Mouse (Mus musculus): ENCODE measurements around the gene Cryba4.

Gene Cryba4

DNA sequence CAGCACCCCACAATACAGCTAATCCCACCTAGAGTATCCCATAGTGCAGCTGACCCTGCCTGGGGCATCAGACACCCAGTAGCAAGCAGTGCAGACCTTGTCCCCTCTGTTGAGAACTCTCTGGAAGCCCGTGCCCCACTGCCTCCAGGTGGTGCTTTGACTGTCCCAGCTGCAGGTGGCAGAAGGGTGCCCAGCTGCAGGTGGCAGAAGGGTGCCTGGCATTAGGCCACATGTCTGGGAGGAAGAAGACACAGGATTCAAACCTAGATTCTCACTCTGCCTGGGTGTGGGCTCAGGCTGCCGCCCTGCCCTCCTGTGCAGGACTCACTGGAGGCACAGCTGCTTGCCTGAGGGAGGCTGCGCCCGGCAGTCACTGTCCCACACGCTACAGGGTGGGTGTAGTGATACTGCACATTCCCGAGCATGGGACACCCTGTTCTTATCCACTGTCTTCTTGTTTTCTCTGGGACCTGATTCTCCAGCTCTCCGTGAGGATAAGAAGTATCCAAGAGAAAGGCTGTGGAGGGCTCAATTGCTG is 33.3 kb upstream of the Cryba4 start:
- no peak for DNase-seq

DNA sequence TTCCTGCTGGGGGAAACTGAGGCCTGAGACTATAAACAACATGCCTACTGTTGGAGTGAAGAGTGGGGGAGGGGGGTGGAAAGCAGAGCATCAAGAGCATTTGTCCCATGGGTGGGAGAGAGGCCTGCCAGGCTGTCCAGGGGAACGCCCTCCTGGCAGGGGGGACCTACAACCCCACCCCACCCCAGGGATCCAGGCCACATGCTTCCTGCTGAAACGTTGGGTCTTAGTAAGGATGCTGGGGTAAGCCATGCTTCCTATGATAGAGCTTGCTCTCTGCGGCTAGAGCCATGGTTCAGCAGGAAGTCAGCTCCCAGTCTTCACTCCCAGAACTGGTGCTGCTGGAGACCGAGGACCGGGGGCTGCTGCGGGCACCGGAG is 31.9 kb upstream of the Cryba4 start:
- DNase-seq = no peak

DNA sequence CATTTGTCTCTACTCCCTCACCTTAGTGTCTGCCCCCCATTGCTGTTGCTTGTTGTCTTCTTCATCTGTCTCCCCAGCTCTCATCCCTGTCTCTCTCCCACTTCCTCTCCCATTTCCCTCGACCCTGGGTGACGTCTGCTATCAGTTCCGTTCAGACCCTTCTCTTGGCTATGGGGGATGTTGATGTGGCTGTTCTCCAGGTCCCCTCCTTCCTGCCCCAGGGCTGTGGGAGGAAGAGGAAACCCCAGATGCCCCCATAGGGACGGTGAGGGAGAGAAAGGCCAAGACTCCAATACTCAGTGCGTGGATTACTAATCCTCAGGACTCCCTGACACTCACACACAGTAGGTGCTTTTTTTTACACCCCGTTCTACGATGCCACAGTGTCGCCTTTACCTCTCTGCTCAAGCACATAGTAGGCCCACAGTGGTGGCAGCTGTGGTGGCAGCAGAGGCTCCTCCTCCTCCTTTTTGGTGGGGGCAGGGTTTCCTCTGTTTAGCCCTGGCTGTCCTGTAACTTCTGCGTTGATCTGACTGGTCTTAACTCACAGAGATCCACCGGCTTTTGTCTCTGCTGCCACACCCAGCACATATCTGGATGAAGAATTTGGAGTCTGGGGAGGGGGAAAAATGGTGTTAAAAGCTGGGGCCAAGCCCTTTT is 31.4 kb upstream of the Cryba4 start:
- DNase-seq = no peak

DNA sequence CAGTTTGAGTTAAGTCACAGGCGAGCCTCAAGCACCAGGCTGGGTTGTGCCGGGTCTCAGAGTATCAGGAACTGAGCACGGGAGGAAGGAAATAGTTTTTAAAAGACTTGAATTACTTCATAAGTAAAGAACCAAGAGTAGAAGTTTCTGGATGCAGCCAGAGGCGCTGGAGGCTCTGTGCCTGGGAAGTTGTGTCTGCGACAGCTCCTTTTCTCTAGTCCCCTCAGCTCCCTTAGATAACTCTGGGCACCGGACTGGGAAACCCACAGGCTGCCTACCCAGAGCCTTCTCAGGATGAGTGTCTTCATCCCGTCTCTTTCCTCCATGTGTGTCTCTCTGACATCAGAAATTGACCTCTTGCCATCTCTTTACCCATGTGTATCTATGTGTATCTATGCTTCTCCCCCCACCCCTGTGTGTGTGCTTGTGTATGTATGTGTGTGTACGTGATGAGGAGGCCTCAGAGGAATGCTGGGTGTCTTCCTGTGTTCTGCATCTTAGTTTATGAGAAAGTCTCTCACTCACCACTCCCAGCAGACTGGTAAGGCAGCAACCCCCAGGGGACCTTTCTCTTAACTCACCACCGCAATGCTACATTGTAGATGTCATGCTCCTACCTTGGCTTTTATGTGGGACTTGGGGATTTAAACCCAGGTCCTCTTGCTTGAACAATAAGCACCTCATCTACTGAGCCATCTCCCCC is 30.6 kb upstream of the Cryba4 start:
- DNase-seq = no peak

DNA sequence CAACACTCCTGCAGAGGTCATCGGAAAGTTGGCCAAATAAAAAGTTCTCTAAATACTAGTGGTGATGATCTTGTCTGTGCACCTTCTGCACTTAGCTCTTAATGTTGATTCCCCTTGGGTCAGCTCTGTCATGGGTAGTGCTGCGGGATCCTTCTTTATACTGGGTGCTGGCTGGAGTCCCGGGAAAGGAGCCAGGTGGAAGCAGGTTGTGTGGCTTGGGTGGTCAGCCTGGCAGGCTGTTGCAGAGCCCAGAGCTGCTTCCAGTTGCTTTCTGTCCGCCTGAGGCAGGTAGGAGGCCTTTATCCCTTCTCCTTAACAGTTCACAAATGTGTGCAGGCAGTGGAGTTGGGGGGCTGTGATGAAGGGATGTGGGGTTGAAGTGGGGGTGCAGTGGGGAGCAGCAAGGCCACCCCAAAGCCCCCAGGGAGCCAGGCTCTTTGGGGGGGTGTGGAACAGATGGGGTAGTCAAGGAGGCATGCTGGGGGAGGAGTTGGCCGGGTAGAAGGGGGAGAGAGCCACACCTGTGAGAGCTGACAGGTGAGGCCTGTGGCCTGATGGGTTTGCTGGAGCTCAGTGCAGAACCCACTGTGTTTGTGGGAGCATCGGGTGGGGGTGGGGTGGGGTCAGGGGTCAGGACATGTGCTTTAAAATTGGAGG is 29.9 kb upstream of the Cryba4 start:
- no peak for DNase-seq

DNA sequence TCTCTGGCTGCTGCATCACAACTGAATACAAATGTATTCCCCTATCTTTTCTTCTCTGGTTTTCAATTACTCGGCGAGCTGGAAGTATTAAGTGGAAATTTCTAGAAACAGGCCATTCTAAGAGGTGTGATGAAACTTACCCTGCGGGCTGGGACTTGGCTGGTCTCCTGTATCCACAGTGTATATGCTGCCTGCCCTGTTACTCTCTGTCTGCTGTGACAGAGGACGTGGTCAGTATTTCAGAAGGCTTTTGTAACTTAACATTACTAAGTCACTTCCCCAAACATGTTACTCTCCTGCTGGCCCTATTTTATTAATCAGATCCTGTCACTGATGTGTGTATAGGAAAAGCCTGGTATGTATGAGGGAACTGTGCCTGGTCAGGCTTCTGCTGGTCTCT is 29.4 kb upstream of the Cryba4 start:
- no peak for DNase-seq

DNA sequence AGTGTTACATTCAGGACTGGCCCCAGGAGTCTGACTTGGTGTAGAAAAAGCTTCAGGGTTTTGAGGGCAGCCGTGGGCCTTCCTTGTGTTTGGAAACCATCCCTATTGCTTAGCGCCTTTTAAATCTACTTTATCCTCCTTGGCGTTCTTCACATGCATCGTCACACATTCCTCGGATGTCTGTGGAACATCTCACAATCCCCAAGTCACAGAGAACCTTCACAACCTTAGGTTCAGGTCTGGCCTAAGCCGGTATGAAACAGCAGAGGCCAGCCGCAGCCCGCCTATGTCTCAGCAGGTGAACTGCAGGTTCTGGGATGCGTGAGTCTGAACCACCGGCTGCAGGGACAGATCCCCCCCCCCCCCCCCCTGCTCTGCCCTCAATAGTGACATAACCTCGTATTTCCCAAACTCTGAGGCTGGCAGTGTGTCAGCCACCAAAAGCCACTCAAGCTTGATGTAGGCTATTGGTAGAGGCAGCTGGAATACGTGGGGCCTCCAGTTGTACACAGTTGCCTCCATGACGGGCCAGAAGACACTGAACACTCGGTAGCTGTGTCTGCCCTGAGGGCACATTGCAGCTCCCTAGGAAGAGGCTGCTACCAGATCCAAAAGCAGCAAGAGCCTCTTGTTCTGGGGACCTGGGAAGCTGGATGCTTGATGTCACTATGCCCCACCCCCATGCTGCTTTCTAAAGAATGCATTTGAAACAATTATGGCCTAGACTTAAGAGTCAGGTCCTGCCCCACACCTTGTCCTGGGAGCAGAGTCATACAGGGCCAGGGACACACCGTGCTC is 28.7 kb upstream of the Cryba4 start:
- peak; percentile 48 for DNase-seq

DNA sequence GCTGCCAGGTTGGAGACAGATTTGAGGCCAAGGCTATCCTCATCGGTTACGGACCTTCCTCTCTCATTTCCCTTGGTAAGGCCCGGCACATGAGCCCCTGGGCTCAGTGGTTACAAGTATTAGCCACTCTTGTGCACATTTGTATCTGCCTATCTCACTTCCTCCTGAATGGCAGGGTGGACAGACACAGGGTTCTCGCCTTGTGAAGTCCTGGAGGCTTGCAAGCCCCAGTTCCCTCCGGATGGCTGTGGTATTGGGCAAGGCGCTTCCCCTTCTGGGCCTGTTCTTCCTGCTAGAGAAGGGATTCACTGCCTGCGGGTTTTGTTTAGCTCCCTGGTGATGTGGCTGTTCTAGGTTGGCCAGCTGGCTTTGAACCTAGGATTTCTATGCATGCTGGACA is 27.8 kb upstream of the Cryba4 start:
- DNase-seq = no peak

DNA sequence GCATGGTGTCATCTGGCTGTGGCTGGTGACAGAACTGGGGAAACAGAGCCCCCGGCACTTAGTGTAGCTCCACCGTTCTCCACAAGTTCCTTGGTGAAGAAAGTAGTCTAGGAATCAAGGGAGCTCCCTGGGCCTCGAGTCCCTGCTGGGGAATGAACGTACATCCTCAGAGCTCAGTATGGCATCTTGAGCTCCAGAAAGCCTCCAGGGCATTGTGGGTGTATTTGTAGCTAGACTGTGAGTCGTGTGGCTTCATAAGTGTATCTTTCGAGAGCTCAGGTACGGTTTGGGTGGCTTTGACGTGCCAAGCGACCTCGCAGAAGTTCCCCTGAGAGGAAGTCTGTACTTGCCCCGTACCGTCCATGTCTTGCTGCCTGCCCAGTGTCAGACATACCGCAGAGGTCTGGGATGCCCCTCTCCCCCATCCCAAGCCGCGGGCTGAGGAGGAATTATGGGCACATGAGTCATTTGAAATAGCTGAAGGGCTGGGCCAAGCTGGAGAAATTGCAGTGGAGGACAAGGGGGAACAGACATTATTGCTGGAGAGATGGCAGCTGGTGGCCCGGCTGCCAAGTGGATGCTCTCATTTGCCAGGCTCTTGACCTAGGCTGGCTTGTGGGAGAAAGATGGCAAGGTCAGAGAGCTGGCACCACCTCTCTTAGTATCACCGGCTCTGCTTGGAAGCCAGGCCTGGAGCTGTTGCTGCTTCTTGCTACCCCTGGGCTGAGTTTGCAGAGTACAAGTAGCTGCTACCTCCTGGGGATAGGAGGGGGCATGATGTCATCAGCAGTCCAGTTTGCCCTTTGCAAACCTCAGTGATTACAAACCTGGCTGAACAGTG is 27.1 kb upstream of the Cryba4 start:
- no peak for DNase-seq

DNA sequence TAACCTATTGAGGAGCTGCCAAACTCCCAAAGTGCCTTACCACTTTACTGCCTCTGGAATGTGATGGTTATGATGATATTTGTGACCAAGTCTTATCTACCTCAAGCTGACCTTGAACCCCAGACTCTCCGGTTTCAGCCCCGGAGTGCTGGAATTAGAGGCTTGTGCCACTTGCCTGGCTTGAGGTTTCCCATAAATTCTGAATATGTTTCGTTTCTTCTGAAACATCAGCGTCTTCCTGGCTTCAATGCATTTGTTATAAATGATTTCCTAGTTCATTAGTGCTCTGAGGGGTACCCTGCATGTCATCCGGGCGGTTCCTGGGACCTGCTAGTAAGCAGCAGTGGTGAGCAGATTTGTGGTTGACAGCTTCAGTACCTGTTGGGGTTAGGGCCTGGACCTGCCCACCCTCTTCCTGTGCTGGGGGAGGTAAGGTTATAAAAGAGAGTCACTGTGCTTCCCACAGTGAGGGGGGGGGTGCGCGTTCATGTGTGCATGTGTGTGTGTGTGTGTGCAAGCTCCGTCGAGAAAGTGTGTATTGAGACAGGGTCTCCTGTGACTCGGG is 25.7 kb upstream of the Cryba4 start:
- DNase-seq = no peak

DNA sequence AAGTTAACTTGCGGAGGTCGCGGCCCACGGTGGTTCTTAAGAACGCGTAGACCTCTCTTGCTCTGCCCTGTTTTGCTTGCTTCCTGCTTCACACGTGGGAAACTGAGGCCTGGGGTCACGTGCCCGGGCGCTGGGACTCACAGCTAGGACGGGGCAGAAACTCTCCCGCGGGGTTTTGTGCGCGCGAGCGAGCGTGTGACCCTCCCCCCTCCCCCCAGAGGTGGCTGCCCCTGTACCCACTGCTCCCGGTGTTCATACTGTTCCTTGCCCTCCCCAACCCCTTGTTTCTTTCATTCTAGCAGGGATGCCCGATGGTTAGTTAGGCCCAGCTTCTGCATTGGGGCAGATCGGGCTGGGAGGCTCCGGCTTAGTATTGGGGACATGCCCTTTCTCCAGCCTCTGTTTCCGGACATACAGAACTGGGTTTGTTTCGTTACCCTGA is 24.6 kb upstream of the Cryba4 start:
- no peak for DNase-seq

DNA sequence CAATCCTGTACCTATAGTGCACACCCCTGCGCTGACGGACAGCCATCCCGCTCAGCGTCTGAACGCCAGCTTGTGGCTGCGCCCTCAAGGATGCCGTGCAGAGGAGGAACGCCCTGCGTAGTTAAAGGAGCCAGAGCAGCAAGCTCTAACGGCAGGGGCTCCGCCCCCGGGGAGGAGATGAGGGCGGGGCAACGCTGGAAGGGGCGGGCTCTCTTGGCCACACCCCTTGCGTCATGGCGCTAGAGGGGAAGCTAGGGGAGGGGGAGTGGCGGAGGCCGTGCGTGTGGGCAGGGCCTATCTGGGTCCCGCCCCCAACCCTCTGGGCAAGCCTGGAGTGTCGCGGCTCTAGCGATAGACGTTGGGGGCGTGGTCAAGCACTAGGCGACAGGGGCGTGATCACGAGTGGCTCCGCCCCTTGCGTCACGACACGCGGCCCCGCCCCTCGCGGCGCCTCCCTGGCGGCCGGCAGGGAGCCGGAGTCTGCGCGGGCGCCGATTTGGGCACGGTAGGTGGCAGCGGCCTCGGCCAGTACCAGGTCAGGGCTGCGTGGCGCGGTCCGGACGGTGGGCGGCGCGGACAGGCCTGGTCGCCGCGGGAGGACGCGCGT is 24.1 kb upstream of the Cryba4 start, which contains the start of gene Tpst2:
TSS of gene Tpst2 (plus strand) at position 425 of the 607 bp plus-strand sequence.
- peak; percentile 99 for DNase-seq

DNA sequence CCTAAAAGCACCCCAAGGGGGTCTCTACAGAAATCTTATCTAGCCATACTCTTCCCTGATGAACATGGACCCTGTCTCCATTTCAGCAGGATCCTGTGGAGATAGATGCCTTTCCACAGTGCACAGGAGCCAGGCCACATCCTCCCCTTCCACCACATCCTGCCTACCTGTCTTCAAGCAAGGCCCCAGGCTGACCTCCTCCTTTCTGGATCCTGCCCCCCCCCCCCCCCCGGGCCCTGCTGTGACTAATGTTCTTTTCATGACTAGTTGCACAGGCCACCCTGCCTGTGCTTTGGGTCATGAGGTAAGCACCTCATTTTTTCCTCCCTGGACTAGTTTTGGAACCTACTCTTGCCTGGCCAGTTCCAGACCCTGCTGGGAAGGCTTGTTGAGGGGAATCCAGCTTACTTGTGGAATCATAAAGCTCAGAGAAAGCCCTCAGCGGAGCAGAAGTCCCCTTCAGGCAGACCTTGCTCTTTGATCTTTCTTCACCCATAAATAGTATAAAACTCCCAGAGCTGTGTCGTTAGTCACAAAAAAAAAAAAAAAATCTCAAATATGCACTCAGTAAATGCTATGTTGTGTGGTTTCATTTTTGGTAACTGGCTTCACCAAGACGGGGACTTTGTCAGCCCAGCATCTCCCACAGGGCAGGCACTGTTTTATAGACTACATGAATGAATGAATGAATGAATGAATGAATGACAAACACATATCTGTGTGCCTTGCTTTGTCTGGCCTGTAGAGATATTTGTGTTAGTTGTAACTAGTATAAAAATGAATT is 22.9 kb upstream of the Cryba4 start:
- no peak for DNase-seq

DNA sequence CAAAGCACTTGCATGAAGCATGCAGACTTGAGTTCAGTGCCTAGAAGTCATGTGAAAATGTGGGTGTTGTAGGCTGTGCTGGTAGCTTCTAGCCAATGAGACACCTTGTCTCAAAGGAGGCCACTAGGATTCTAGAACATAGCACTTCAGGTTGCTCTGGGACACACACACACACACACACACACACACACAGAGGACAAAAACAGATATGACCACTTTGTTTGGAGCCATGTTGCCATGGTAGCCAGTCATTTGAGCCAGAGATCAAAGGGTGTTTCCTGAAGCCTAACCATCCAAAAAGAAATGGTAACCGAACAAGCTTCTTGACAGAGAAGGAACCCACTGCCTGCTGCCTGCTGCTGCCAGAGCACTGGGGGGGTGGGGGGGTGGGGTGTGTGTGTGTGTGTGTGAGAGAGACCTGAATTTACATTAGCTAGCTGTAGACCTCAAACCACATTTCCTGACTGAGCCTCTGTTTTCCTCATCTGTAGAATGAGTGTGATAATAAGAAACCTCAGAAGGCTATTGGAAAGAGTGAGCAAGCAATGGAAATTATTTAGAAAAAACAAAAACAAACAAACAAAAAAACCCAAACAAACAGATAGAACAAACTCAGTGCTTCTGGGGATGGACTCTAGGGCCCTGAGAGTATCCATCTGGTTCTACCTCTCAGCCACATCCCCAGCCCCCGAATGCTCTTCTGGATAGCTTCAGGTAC is 21.6 kb upstream of the Cryba4 start:
- peak; percentile 30 for DNase-seq

DNA sequence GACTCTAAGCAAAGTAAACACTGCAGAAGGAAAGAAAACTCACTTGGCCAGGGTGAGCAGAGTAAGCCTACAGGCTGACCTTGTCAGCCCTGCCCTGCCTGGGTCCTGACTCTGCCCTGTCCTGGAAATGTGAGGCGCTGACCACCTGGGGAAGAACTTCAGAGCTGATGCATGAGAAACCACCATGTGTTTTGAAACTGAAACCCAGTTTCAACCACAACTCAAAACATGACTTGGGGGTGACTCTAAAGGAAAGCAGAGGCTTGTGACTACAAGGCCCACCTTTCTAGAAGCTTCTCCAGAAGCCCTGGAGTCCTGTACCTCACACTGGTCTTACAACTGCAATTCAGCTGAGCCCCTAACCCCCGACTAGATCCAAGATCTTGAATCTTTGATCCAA is 20.6 kb upstream of the Cryba4 start:
- no peak for DNase-seq

DNA sequence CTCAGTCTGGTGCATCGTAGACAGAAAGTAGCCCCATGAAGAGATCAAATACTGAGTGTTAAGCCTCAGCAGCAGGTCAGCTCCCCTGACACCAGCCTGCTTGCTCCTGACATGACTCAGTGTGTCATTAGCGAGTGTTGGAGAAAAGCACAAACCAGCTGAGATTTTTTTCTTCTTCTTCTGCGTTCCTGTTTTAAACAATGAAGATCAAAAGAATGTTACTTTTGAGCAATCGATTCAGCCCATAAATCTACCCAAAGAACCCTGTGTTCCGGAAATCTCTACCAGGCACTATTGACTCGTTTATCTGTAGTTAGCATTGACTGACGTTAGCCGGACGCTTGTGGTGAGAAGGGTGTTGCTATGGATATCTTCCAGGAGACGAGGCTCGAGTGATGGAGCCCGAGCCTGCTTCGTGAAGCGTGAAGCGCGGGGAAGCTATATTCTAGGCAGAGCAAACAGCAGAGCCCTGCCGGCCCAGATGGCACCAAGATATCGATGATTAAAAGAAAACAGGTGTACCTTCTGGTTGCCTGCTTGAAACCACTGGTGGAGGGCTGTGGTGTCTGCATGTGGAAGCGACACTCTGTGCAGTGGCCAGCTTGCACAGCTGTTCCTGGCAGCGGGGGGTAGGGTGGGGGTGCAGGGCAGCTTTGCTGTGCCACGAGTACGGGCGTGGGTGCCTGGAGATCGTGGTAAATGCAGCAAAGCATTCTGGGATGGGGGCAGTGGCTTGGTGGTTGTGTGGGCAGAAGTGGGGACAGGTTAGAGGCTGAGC is 18.6 kb upstream of the Cryba4 start:
- DNase-seq = peak; percentile 74

DNA sequence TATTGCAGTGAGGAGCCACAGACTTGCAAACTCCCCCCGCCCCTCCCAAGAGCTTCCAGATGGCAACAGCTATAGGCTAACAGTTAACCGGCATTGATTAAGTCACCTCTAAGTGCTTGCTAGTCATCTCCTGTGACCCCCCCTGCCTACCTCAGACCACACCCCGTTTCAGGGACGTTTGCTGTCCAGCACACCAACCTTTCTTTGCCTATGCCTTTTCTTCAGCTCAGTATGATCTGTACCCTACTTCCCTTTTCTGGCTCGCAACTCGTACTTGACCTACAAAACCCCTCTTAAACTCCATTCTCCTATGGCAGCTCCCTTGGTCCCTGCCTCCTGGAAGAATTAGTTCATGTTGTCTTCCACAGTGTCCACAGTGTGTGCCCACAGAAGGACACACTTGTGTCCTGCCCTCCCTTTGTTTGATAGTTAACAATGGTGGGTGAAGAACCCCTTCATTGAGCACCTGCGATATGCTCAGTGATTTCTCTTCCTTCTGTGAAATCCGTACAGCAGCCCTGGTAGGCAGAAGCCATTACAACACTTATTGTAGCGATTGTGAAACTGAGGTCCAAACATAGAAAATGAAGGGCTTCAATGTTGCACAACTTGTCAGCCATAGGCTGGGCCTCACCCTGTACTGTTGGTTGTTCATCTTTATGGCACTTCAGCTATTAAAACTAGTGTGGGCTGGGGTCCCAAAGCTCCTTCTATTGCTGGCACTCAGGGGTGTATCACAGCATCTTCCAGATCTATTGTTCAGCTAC is 13.9 kb upstream of the Cryba4 start:
- no peak for DNase-seq

DNA sequence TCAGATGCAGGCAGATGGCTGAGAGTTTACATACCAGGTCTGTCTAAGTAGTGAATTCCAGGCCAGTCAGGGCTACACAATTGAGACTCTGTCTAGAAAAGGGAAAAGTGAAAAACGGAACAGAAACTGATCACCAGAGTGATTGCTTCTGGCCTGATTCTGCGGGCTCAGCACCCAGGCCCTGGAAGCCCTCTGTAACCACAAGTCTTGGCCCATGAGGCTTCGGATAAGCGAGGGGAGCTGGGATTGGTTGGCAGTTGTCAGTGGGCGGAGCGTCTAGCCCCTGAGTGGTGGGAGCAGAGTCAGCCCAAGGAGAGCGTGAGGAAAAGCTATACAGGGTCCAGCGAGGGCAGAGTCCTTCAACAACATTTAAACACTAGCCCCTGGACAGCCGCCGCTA is 13.2 kb upstream of the Cryba4 start:
- DNase-seq = peak; percentile 61

All from retina, postnatal 1 day (tissue).